Mouse (Mus musculus) ovary, postnatal 14 days (tissue): ENCODE measurements around the gene Ptprh.
A peak's percentile ranks its signal among the peaks of the same experiment; 100 is the strongest.

Source experiments
- DNase-seq: peaks from one replicate; pipeline ENCODE4 v3.0.0; 2022; ENCODE audit warnings: low spot score

Gene Ptprh

DNA sequence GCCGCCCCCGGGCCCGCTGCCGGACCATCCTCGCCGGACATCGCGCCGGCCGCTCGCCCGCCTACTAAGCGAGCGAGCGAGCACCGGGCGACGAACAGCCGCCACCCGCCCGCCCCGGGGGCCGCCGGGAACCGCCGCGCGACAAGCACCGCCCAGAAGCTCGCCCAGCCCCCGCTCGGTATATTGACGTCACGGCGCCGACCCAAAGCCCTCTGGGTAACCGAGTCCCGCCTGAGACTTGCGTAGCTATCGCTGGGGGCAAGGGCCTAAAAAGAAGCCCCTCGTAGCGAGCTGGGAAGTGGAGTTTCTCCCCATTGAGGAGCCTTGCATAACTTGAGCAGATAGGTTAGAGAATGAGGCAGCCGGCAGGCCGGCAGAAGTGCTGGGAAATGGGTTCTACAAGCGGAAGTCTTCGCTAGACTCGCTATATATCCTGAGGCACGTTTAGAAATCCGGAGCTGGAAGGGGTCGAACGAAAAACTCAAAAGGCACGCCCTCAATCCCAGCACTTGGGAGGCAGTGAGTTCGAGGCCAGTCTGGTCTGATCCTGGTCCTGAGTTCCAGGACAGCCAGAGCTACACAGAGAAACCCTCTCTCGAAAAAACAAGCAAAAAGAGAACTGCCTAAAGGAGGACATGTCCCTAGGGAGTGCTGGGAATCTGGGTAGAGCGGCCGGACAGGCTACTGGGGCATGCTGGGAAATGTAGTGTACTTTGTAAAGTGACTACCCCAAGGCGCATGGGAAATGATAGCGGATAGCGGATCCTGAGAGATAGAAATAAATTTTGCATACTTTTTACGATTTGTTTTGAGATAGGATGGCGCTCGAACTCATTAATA is 102.1 kb downstream of the Ptprh start, which contains the start of gene Ppp1r12c:
Ppp1r12c (minus strand) TSS at position 123 of the 840 bp plus-strand sequence.
- DNase-seq = peak; percentile 93

GRCm38 (mm10) chr7:4500892-4501471 is 102.9 kb downstream of the Ptprh start:
- no peak for DNase-seq

DNA sequence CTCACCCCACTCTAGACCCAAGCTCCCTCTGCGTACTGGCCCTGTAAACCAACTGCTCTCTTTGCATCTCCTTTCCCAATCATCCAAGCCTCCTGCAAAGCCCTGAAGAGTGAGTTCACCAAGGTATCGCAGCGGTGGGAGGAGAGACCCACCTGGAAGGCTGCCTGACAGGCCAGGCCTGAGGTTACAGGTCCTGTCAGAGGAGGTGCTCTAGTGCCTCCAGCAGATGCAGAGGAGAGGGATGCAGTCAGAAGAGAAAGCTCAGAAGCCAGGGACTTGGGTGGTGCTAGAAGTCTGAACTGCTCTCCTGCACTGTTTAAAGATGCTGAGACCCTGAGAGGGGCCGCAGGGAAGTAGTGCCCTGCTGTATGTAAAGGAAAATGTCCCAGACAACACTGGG is 104.8 kb downstream of the Ptprh start:
- DNase-seq = no peak
